Mouse (Mus musculus): ENCODE data around the gene Ctbp2.

The Ctbp2 gene

DNA sequence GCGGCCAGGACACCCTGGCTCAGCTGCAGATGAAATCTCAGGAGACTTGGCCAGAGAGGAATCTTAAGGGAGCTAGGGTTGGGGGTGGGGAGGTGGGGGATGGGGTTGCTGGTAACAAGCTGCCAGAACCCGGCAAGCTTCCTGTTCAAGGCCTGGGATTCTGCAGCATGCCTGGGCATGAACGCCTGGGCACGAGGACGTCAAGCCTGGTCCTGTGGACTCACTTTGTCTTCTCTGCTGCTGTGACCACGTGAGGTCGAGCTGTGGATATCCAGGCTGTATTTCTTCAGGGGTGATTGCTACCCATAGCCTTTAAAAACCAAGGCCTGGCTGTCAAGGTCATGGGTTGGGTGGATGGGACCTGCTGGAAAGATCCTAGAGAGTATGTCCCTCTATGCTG, 118.4 kb downstream of the Ctbp2 start:
- DNase-seq (ENCODE audit: low spot score), result no peak

GRCm38 (mm10) chr7:133003421-133003820, 120.7 kb downstream of the Ctbp2 start:
- DNase-seq (ENCODE audit: low spot score), result peak; percentile 76

- DNase-seq (ENCODE audit: low spot score), result no peak
Measured at GRCm38 (mm10) chr7:133002271-133002670, 121.9 kb downstream of the Ctbp2 start.

GRCm38 (mm10) chr7:133001388-133001787, 122.8 kb downstream of the Ctbp2 start:
- DNase-seq (ENCODE audit: low spot score), result no peak

- DNase-seq (ENCODE audit: low spot score), result no peak
Measured at GRCm38 (mm10) chr7:132999061-132999460, 125.1 kb downstream of the Ctbp2 start.

- DNase-seq (ENCODE audit: low spot score), result no peak
Measured at GRCm38 (mm10) chr7:132998639-132999038, 125.5 kb downstream of the Ctbp2 start.

DNA sequence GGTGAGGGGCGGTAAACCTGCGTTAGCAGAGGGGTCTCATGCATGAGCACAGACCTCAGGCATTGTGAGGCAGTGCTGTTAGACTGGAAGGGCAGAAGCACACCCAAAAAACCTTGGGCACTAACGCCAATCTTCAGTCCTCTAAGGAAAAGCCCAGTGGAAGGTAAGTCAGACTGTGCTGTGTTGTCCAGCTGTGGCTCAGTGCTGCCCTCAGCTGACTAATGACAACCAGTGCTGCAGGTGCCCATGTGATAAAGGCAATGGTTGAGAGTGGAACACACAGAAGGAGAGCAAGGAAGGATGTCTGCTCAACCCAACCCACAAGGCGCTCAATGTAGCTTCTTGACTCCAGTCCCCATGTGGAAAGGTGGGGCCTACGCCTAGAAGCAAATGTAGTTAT, 127.8 kb downstream of the Ctbp2 start:
- DNase-seq (ENCODE audit: low spot score), result peak; percentile 53

GRCm38 (mm10) chr7:132994628-132995191, 129.4 kb downstream of the Ctbp2 start:
- no peak for DNase-seq (ENCODE audit: low spot score)

GRCm38 (mm10) chr7:132994120-132994519, 130.0 kb downstream of the Ctbp2 start:
- no peak for DNase-seq (ENCODE audit: low spot score)

- DNase-seq (ENCODE audit: low spot score), result no peak
Measured at GRCm38 (mm10) chr7:132992967-132993615, 131.1 kb downstream of the Ctbp2 start.

- DNase-seq (ENCODE audit: low spot score), result no peak
Measured at GRCm38 (mm10) chr7:132991240-132991900, 132.8 kb downstream of the Ctbp2 start.

DNA sequence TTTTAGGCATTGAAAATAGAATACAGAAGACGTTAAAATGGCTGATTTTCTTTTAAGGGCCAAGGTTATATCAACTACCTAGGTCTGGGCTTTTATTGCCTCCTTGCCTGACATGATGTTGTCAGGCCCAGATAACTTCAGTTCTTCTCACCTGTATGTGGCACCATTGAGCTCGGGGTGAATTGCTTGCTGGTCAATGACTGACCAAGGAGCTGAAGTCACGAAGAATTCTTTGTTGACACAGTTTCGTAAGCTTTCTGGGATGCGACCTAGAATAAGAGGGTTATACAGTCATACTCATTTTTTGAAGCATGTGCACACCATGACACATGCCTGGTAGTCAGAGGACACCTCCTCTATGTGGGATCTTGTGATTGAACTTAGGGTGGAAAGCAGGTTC, 134.3 kb downstream of the Ctbp2 start:
- peak; percentile 2 for DNase-seq (ENCODE audit: low spot score)

- DNase-seq (ENCODE audit: low spot score), result peak; percentile 28
Measured at GRCm38 (mm10) chr7:132982639-132983038, 141.5 kb downstream of the Ctbp2 start.

GRCm38 (mm10) chr7:132977981-132978380, 146.2 kb downstream of the Ctbp2 start:
- no peak for DNase-seq (ENCODE audit: low spot score)

GRCm38 (mm10) chr7:132976079-132976478, 148.1 kb downstream of the Ctbp2 start:
- no peak for DNase-seq (ENCODE audit: low spot score)

GRCm38 (mm10) chr7:132972079-132972478, 152.1 kb downstream of the Ctbp2 start:
- DNase-seq (ENCODE audit: low spot score), result no peak

DNA sequence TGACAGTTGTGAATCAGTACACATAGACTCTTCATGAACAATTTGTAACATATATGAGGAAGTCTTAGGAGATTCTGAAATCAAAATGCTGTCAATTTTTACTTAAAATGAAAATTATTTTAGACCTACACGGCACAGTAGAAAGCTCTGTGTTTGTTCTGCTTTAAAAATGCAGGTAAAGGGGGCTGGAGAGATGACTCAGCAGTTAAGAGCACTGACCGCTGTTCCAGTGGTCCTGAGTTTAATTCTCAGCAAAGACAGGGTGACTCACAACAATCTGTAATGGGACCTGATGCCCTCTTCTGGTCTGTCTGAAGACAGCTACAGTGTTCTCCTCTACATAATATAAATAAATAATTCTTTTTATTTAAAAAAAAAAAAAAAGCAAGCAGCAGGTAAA, 158.4 kb downstream of the Ctbp2 start:
- DNase-seq (ENCODE audit: low spot score), result no peak

GRCm38 (mm10) chr7:132964395-132964794, 159.8 kb downstream of the Ctbp2 start:
- DNase-seq (ENCODE audit: low spot score), result no peak

DNA sequence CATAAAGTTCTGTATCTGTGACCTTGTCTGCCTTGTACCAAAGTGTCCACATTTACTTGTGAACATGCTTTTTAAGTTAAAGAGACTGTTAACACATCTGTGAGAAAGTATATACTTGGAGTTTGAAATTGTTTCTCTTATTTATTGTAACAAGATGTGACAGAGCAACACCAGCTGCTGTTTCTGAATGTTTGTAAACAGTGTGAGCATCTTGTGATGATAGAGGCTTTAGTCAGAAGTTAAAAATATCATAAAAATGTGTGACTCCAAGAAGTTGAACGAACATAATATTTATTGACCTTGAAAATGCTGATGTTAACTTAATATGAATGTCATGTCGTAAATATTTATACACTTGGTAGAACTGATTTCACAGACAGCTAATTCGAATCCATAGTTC, 173.5 kb downstream of the Ctbp2 start:
- no peak for DNase-seq (ENCODE audit: low spot score)

DNA sequence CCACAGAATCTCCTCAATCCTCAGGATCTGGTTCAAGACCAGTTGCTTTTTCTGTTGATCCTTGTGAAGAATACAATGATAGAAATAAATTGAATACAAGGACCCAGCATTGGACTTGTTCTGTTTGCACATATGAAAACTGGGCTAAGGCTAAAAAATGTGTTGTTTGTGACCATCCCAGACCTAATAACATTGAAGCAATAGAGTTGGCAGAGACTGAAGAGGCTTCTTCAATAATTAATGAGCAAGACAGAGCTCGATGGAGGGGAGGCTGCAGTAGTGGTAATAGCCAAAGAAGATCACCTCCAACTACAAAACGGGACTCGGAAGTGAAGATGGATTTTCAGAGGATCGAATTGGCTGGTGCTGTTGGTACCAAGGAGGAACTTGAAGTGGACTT, 174.2 kb downstream of the Ctbp2 start:
- DNase-seq (ENCODE audit: low spot score), result no peak

DNA sequence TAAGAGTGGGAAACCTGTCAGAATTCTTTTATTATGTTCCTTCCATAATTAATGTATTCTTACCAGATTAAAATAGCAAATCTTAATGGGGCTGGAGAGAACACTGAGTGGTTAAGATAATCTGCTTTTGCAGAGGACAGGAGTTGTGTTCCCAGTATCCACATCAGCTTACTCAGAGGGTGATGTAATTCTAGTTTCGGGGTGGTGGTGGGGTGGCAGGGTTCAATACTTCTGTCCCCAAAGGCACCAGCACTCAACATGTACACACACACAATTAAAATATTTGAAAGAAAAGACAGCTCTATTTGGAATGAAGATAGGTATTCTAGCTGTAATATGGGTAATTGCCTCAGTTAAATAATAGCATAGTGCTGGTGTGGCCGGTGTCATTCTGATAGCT, 183.6 kb downstream of the Ctbp2 start:
- no peak for DNase-seq (ENCODE audit: low spot score)

GRCm38 (mm10) chr7:132939118-132939517, 185.0 kb downstream of the Ctbp2 start:
- DNase-seq (ENCODE audit: low spot score), result no peak

All from embryo, embryonic 10 days (tissue).